Mouse (Mus musculus) midbrain, embryonic 13.5 days (tissue): ENCODE data around the gene Gm10665. TPM values are rescaled to one million over a fixed set of nuclear protein-coding genes. Genes with fewer than 3 reads are reported as not detected.
"Not testable (repeated sequence)": the region's sequence is repeated elsewhere in the genome, so short reads cannot be mapped to it uniquely, and the experiment has no call there.

ENCODE experiments used
- ATAC-seq: fragments of 200-750 bp; cut with Nextera tagmentation; 2 replicates; pipeline ENCODE4 v1.8.0; 2017; ENCODE audit warnings: mild to moderate bottlenecking, moderate TSS enrichment, moderate library complexity
- H3K27ac ChIP-seq: fragments of 300-500 bp; sonication (generic); 2 replicates; pipeline ENCODE4 v1.5.1; 2015; ENCODE audit warnings: inconsistent platforms, mild to moderate bottlenecking, moderate library complexity
- H3K27me3 ChIP-seq: fragments of 300-500 bp; sonication (generic); 2 replicates; pipeline ENCODE4 v1.6.1; 2015; ENCODE audit warnings: mild to moderate bottlenecking, inconsistent platforms
- H3K36me3 ChIP-seq: fragments of 300-500 bp; sonication (generic); 2 replicates; pipeline ENCODE4 v1.6.1; 2015; ENCODE audit warnings: mild to moderate bottlenecking, inconsistent platforms
- H3K4me1 ChIP-seq: fragments of 300-500 bp; sonication (generic); replicated peaks from 2 replicates; pipeline ENCODE4 v1.6.1; 2015; ENCODE audit warnings: inconsistent platforms
- H3K4me2 ChIP-seq: fragments of 300-500 bp; sonication (generic); replicated peaks from 2 replicates; pipeline ENCODE4 v1.6.1; 2015; ENCODE audit warnings: moderate library complexity, mild to moderate bottlenecking, inconsistent platforms
- H3K4me3 ChIP-seq: fragments of 300-500 bp; sonication (generic); replicated peaks from 2 replicates; pipeline ENCODE4 v1.5.1; 2015; ENCODE audit warnings: mild to moderate bottlenecking, inconsistent platforms
- H3K9ac ChIP-seq: fragments of 300-500 bp; sonication (generic); replicated peaks from 2 replicates; pipeline ENCODE4 v1.6.1; 2015; ENCODE audit warnings: mild to moderate bottlenecking, inconsistent platforms
- H3K9me3 ChIP-seq: fragments of 300-500 bp; sonication (generic); 2 replicates; pipeline ENCODE4 v1.6.1; 2016; ENCODE audit warnings: mild to moderate bottlenecking, inconsistent platforms
- WGBS: fragments of 180-500 bp; shearing (Covaris S2); methylation state at CpG from one replicate; pipeline ENCODE4 v1.1.7; 2015; 5-methylcytosine and 5-hydroxymethylcytosine counted together
- polyA plus RNA-seq: library from polyadenylated mRNA; unstranded; fragments of >200 nt; fragmentation: Nextera tagmentation; extraction: Ambion mirVana; gene quantifications from 2 replicates; pipeline ENCODE4 v1.2.1, GENCODE M21; 2015

Gene Gm10665
- not detected in 2 replicates for polyA plus RNA-seq

GRCm38 (mm10) chr7:22463975-22464374, at the start of gene Gm10665:
Gene Gm10665, minus strand, starts transcription at chr7:22464075.
- no CpG with 5 or more reads among the region's 5 CpGs for WGBS

GRCm38 (mm10) chr7:22499578-22499977, 35.7 kb upstream of the Gm10665 start, which contains the start of gene Vmn1r151:
Gene Vmn1r151, minus strand, starts transcription at chr7:22499678.
- H3K36me3 ChIP-seq, ATAC-seq: not testable (repeated sequence)
- WGBS, result 35% methylated on average over 2 of the region's 3 CpGs

More at GRCm38 (mm10) chr7:22463975-22464374, at the start of gene Gm10665:
- not testable (repeated sequence) for H3K4me3 ChIP-seq, H3K4me2 ChIP-seq, H3K9me3 ChIP-seq, H3K36me3 ChIP-seq, H3K9ac ChIP-seq, H3K27ac ChIP-seq, H3K4me1 ChIP-seq, ATAC-seq, H3K27me3 ChIP-seq

GRCm38 (mm10) chr7:22438129-22438528, 25.7 kb downstream of the Gm10665 start, which contains the start of gene Vmn1r149:
Gene Vmn1r149, minus strand, starts transcription at chr7:22438229.
- H3K4me2 ChIP-seq, ATAC-seq, H3K9me3 ChIP-seq, H3K27ac ChIP-seq, H3K4me3 ChIP-seq, H3K4me1 ChIP-seq, H3K36me3 ChIP-seq, H3K9ac ChIP-seq, H3K27me3 ChIP-seq: not testable (repeated sequence)
- no CpG with 5 or more reads among the region's 2 CpGs for WGBS

More at GRCm38 (mm10) chr7:22499578-22499977, 35.7 kb upstream of the Gm10665 start, which contains the start of gene Vmn1r151:
- not testable (repeated sequence) for H3K27ac ChIP-seq, H3K27me3 ChIP-seq, H3K4me1 ChIP-seq, H3K4me2 ChIP-seq, H3K4me3 ChIP-seq, H3K9me3 ChIP-seq, H3K9ac ChIP-seq

- not testable (repeated sequence) for H3K36me3 ChIP-seq, H3K27me3 ChIP-seq, ATAC-seq, H3K4me2 ChIP-seq, H3K4me1 ChIP-seq, H3K9me3 ChIP-seq, H3K4me3 ChIP-seq, H3K9ac ChIP-seq, H3K27ac ChIP-seq
- no CpG with 5 or more reads among the region's 3 CpGs for WGBS
Observed at GRCm38 (mm10) chr7:22413283-22413682, 50.6 kb downstream of the Gm10665 start, which contains the start of gene Vmn1r148. Gene Vmn1r148, plus strand, starts transcription at chr7:22413583.

Other genes with a start within 250 kb of the Gm10665 start
- not detected in 2 replicates for gene Gm8453, start 234.6 kb downstream of the Gm10665 start, polyA plus RNA-seq
- gene Gm4187, start 134.4 kb downstream of the Gm10665 start, polyA plus RNA-seq, result not detected in 2 replicates
- gene Gm8660, start 93.0 kb downstream of the Gm10665 start, polyA plus RNA-seq, result not detected in 2 replicates
- gene Vmn1r148, start 50.5 kb downstream of the Gm10665 start, polyA plus RNA-seq, result not detected in 2 replicates
- gene Vmn1r149, start 25.8 kb downstream of the Gm10665 start, polyA plus RNA-seq, result not detected in 2 replicates
- not detected in 2 replicates for gene Vmn1r151, start 35.6 kb upstream of the Gm10665 start, polyA plus RNA-seq
- not detected in 2 replicates for gene Vmn1r152, start 58.9 kb upstream of the Gm10665 start, polyA plus RNA-seq
- gene Gm8677, start 70.8 kb upstream of the Gm10665 start, polyA plus RNA-seq, result not detected in 2 replicates
- not detected in 2 replicates for gene Gm4201, start 101.3 kb upstream of the Gm10665 start, polyA plus RNA-seq
- not detected in 2 replicates for gene Gm4565, start 124.1 kb upstream of the Gm10665 start, polyA plus RNA-seq
- not detected in 2 replicates for gene Vmn1r155, start 193.9 kb upstream of the Gm10665 start, polyA plus RNA-seq
- not detected in 2 replicates for gene Gm8693, start 228.2 kb upstream of the Gm10665 start, polyA plus RNA-seq